8 mouse cellular contexts compared by ENCODE assay signal in genomic region chr15:99457606-99458401, GRCm38 (mm10). TPM values are rescaled to one million over a fixed set of nuclear protein-coding genes. Genes with fewer than 3 reads are reported as not detected.
DNase-seq lines count a peak whose midpoint lies in the region; ATAC-seq and TF ChIP-seq lines count a peak whose summit lies in the region.

TSS of gene Nckap5l (minus strand) at chr15:99457748.

- no peaks in the 10 kb centered on the region for H3K9me3 ChIP-seq in embryonic facial prominence, embryonic 11.5 days (replicated peaks; ENCODE audit: control insufficient read depth, low read length)
- H3K9me3 ChIP-seq in limb, embryonic 14.5 days (ENCODE audit: control insufficient read depth, low read length): no peaks in the 10 kb centered on the region
- no peaks in the 10 kb centered on the region for H3K9me3 ChIP-seq in midbrain, postnatal 0 days (ENCODE audit: low read length)

- peak; percentile 93 for ATAC-seq in embryonic facial prominence, embryonic 11.5 days (replicated peaks; ENCODE audit: insufficient number of reproducible peaks, low FRiP score, low TSS enrichment, low read depth)
- peak; percentile 96 for ATAC-seq in limb, embryonic 14.5 days (ENCODE audit: low FRiP score, low read depth)
- peak; percentile 94 for ATAC-seq in midbrain, postnatal 0 days (ENCODE audit: low FRiP score)

- 1% methylated on average over 44 of the region's 45 CpGs for WGBS in embryonic facial prominence, embryonic 11.5 days
- 1% methylated on average over 45 of the region's 45 CpGs for WGBS in kidney, adult 2 months
- under 1% methylated on average over 27 of the region's 45 CpGs for WGBS in limb, embryonic 14.5 days
- under 1% methylated on average over 45 of the region's 45 CpGs for WGBS in midbrain, postnatal 0 days

- peak within 1 kb of the TSS; percentile 89 for H3K27ac ChIP-seq in embryonic facial prominence, embryonic 11.5 days (replicated peaks; ENCODE audit: low read depth, low read length)
- peak within 1 kb of the TSS; percentile 28; the same call in 1 of the 2 replicates for H3K27ac ChIP-seq in kidney, adult 2 months (ENCODE audit: insufficient read depth, low read depth, low read length)
- peak within 1 kb of the TSS; percentile 91 for H3K27ac ChIP-seq in limb, embryonic 14.5 days (replicated peaks; ENCODE audit: low read depth, low read length)
- H3K27ac ChIP-seq in midbrain, postnatal 0 days (ENCODE audit: low read depth, low read length): peak within 1 kb of the TSS; percentile 86

- DNase-seq in layer of hippocampus, adult 11-12 months (ENCODE audit: low spot score): peak; percentile 93
- DNase-seq in layer of hippocampus, adult 9-10 months (ENCODE audit: low spot score): no peak
- DNase-seq in embryonic facial prominence, embryonic 11.5 days (ENCODE audit: low spot score): peak; percentile 96
- DNase-seq in heart, adult 18-20 months: peak; percentile 94 to 95
- peak; percentile 96 for DNase-seq in kidney, adult 2 months
- DNase-seq in limb, embryonic 14.5 days (ENCODE audit: low spot score): peak; percentile 95
- DNase-seq in midbrain, postnatal 0 days (ENCODE audit: low spot score): peak; percentile 94
- peak; percentile 73 to 76 for DNase-seq in spleen, postnatal 14 days (ENCODE audit: low spot score in 2 of 2)

- no peak for TF ChIP-seq POLR2A in kidney, adult 2 months (IDR thresholded peaks at IDR 0.05; ENCODE audit: low read depth, low read length)
- 0 out of 2 replicates have a peak, but pooled peaks have one; percentile 7 for TF ChIP-seq POLR2A in limb, embryonic 14.5 days (IDR thresholded peaks at IDR 0.05; ENCODE audit: borderline replicate concordance, extremely low read depth, insufficient read depth, insufficient read length)

- H3K9ac ChIP-seq in embryonic facial prominence, embryonic 11.5 days (replicated peaks; ENCODE audit: low read length): peak within 1 kb of the TSS; percentile 78
- peak within 1 kb of the TSS; percentile 76 for H3K9ac ChIP-seq in limb, embryonic 14.5 days (ENCODE audit: low read depth, low read length, severe bottlenecking)
- H3K9ac ChIP-seq in midbrain, postnatal 0 days (replicated peaks; ENCODE audit: low read length, poor library complexity, severe bottlenecking): peak within 1 kb of the TSS; percentile 65

- no peak for TF ChIP-seq CTCF in kidney, adult 2 months (conservative IDR thresholded peaks at IDR 0.05; ENCODE audit: insufficient read depth, insufficient read length, low read depth, low read length)
- TF ChIP-seq CTCF in midbrain, postnatal 0 days (IDR thresholded peaks at IDR 0.05): no peak

- H3K4me2 ChIP-seq in embryonic facial prominence, embryonic 11.5 days (ENCODE audit: low read depth, low read length): peak within 1 kb of the TSS; percentile 79
- peak within 1 kb of the TSS; percentile 76 for H3K4me2 ChIP-seq in limb, embryonic 14.5 days (replicated peaks; ENCODE audit: low read depth, low read length, severe bottlenecking)
- peak within 1 kb of the TSS; percentile 83 for H3K4me2 ChIP-seq in midbrain, postnatal 0 days (ENCODE audit: low read depth, low read length, poor library complexity, severe bottlenecking)

- no peaks in the 10 kb centered on the region for H3K27me3 ChIP-seq in embryonic facial prominence, embryonic 11.5 days (ENCODE audit: control insufficient read depth, insufficient read depth, low read length)
- no peaks in the 10 kb centered on the region for H3K27me3 ChIP-seq in kidney, adult 2 months (replicated peaks; ENCODE audit: control insufficient read depth, insufficient read depth, low read length)
- H3K27me3 ChIP-seq in limb, embryonic 14.5 days (ENCODE audit: control insufficient read depth, insufficient read depth, low read length): no peaks in the 10 kb centered on the region
- no peaks in the 10 kb centered on the region for H3K27me3 ChIP-seq in midbrain, postnatal 0 days (ENCODE audit: insufficient read depth, low read length)

- H3K4me1 ChIP-seq in embryonic facial prominence, embryonic 11.5 days (ENCODE audit: control insufficient read depth, insufficient read depth, low read length): no peaks in the 10 kb centered on the region; the same call in 1 of the 2 replicates
- peaks cover 5% of the 10 kb centered on the region; the same call in 1 of the 2 replicates for H3K4me1 ChIP-seq in kidney, adult 2 months (ENCODE audit: control insufficient read depth, insufficient read depth, low read length)
- peaks cover 22% of the 10 kb centered on the region for H3K4me1 ChIP-seq in limb, embryonic 14.5 days (ENCODE audit: control insufficient read depth, insufficient read depth, low read length)
- peaks cover 12% of the 10 kb centered on the region for H3K4me1 ChIP-seq in midbrain, postnatal 0 days (ENCODE audit: insufficient read depth, low read length)

- no peaks in the 10 kb centered on the region for H3K36me3 ChIP-seq in embryonic facial prominence, embryonic 11.5 days (replicated peaks; ENCODE audit: control insufficient read depth, insufficient read depth, low read depth, low read length)
- no peaks in the 10 kb centered on the region for H3K36me3 ChIP-seq in kidney, adult 2 months (ENCODE audit: control insufficient read depth, insufficient read depth, low read length)
- peaks cover 8% of the 10 kb centered on the region; the same call in 1 of the 2 replicates for H3K36me3 ChIP-seq in limb, embryonic 14.5 days (ENCODE audit: control insufficient read depth, insufficient read depth, low read length)
- no peaks in the 10 kb centered on the region for H3K36me3 ChIP-seq in midbrain, postnatal 0 days (ENCODE audit: insufficient read depth, low read length)

- peak within 1 kb of the TSS; percentile 92 for H3K4me3 ChIP-seq in embryonic facial prominence, embryonic 11.5 days (ENCODE audit: low read depth, low read length)
- H3K4me3 ChIP-seq in kidney, adult 2 months (ENCODE audit: insufficient read depth, low read depth, low read length): peak within 1 kb of the TSS; percentile 84
- peak within 1 kb of the TSS; percentile 86 for H3K4me3 ChIP-seq in limb, embryonic 14.5 days (replicated peaks; ENCODE audit: low read length)
- H3K4me3 ChIP-seq in midbrain, postnatal 0 days (ENCODE audit: low read depth, low read length): peak within 1 kb of the TSS; percentile 79

RNA-seq across cellular contexts. Expression of gene Nckap5l, which starts in this region (rescaled TPM):
- 9.0 and 9.7 TPM in 2 replicates for polyA plus RNA-seq in embryonic facial prominence, embryonic 11.5 days (2014; fragmentation: Nextera tagmentation; extraction: Ambion mirVana)
- 1 to 10 TPM; 2.5 to 3.8 TPM for total RNA-seq in heart, adult 18-20 months (2021)
- polyA plus RNA-seq in kidney, adult 2 months (2012; rRNA removed): 3.1 and 3.9 TPM in 2 replicates
- polyA plus RNA-seq in limb, embryonic 14.5 days (2012; rRNA removed): 24.4 and 32.4 TPM in 2 replicates
- polyA plus RNA-seq in limb, embryonic 14.5 days (2014; fragmentation: Nextera tagmentation; extraction: Ambion mirVana): 14.1 and 19.3 TPM in 2 replicates
- 20.2 and 24.1 TPM in 2 replicates for total RNA-seq in midbrain, postnatal 0 days (2014; rRNA removed)
- 11.4 and 12.2 TPM in 2 replicates for polyA plus RNA-seq in midbrain, postnatal 0 days (2015; fragmentation: Nextera tagmentation; extraction: Ambion mirVana)

Comparison
In these comparisons a context has a peak if more than half of its experiments do, and no peak if none do; other contexts are left out.
1. H3K27ac ChIP-seq: peak in every context shown above with its lines; median percentile 91 in limb, embryonic 14.5 days; 89 in embryonic facial prominence, embryonic 11.5 days; 86 in midbrain, postnatal 0 days; 28 in kidney, adult 2 months.